Comparison of ENCODE assay signal across 14 mouse cellular contexts in genomic region chr2:35686104-35686503, GRCm38 (mm10).
DNase-seq lines count a peak whose midpoint lies in the region; ATAC-seq and TF ChIP-seq lines count a peak whose summit lies in the region.
"Had no signal": no experiment of that assay in that cellular context is flagged by ENCODE, and none has a peak within 500 bp of the region (broad histone marks: within the 10 kb centered on the region; RNA-seq: fewer than 3 reads in every experiment).

No protein-coding gene starts in this region.

- no peak overlapping the region for H3K4me2 ChIP-seq in hindbrain, postnatal 0 days (ENCODE audit: low read depth, low read length)
- no peak overlapping the region for H3K4me2 ChIP-seq in hindbrain, embryonic 16.5 days (ENCODE audit: low read length)
- no peak overlapping the region for H3K4me2 ChIP-seq in lung, embryonic 14.5 days
- H3K4me2 ChIP-seq: embryonic facial prominence, embryonic 12.5 days; limb, embryonic 15.5 days had no signal

- H3K9me3 ChIP-seq in hindbrain, postnatal 0 days (ENCODE audit: low read length), result no peaks in the 10 kb centered on the region
- no peaks in the 10 kb centered on the region for H3K9me3 ChIP-seq in hindbrain, embryonic 16.5 days (ENCODE audit: control insufficient read depth, low read length)
- no peaks in the 10 kb centered on the region for H3K9me3 ChIP-seq in lung, embryonic 14.5 days (ENCODE audit: low read depth, low read length)
- H3K9me3 ChIP-seq: embryonic facial prominence, embryonic 12.5 days; limb, embryonic 15.5 days had no signal

- H3K4me3 ChIP-seq in hindbrain, postnatal 0 days (ENCODE audit: low read length), result no peak overlapping the region
- no peak overlapping the region for H3K4me3 ChIP-seq in hindbrain, embryonic 16.5 days (ENCODE audit: low read length)
- no peak overlapping the region for H3K4me3 ChIP-seq in lung, embryonic 14.5 days (ENCODE audit: low read depth, low read length)
- H3K4me3 ChIP-seq: embryonic facial prominence, embryonic 12.5 days; limb, embryonic 15.5 days; myocyte had no signal

- TF ChIP-seq CTCF in hindbrain, postnatal 0 days (IDR thresholded peaks at IDR 0.05; ENCODE audit: low read depth), result no peak
- TF ChIP-seq CTCF in lung, embryonic 14.5 days (IDR thresholded peaks at IDR 0.05; ENCODE audit: low read depth), result no peak

- no peaks in the 10 kb centered on the region for H3K27me3 ChIP-seq in hindbrain, postnatal 0 days (ENCODE audit: insufficient read depth, low read length)
- no peaks in the 10 kb centered on the region for H3K27me3 ChIP-seq in hindbrain, embryonic 16.5 days (replicated peaks; ENCODE audit: control insufficient read depth, insufficient read depth, low read length)
- no peaks in the 10 kb centered on the region for H3K27me3 ChIP-seq in lung, embryonic 14.5 days (ENCODE audit: insufficient read depth, low read length)
- H3K27me3 ChIP-seq: CH12.LX; embryonic facial prominence, embryonic 12.5 days; limb, embryonic 15.5 days had no signal

- H3K27ac ChIP-seq in hindbrain, postnatal 0 days, result no peak overlapping the region
- H3K27ac ChIP-seq in hindbrain, embryonic 16.5 days (ENCODE audit: low read depth, low read length), result no peak overlapping the region
- no peak overlapping the region for H3K27ac ChIP-seq in lung, embryonic 14.5 days (ENCODE audit: low read depth)
- H3K27ac ChIP-seq: embryonic facial prominence, embryonic 12.5 days; limb, embryonic 15.5 days had no signal

- no peak for ATAC-seq in hindbrain, postnatal 0 days
- no peak for ATAC-seq in hindbrain, embryonic 16.5 days
- ATAC-seq in lung, embryonic 14.5 days (ENCODE audit: insufficient read depth), result no peak

- H3K36me3 ChIP-seq in hindbrain, postnatal 0 days (ENCODE audit: insufficient read depth, low read length), result no peaks in the 10 kb centered on the region
- no peaks in the 10 kb centered on the region for H3K36me3 ChIP-seq in hindbrain, embryonic 16.5 days (ENCODE audit: control insufficient read depth, insufficient read depth, low read length)
- H3K36me3 ChIP-seq in lung, embryonic 14.5 days (ENCODE audit: insufficient read depth), result no peaks in the 10 kb centered on the region
- H3K36me3 ChIP-seq: embryonic facial prominence, embryonic 12.5 days; limb, embryonic 15.5 days had no signal

- 40% methylated on average over 7 of the region's 7 CpGs for WGBS in hindbrain, postnatal 0 days
- WGBS in hindbrain, embryonic 16.5 days, result 50% methylated on average over 7 of the region's 7 CpGs
- WGBS in lung, embryonic 14.5 days, result 69% methylated on average over 7 of the region's 7 CpGs

- DNase-seq in cerebellum, postnatal 10 days, result peak; percentile 59 to 64
- no peak for DNase-seq in cerebellum, adult 9-11 months
- DNase-seq in hindbrain, postnatal 0 days (ENCODE audit: low spot score), result peak; percentile 71
- peak; percentile 54 for DNase-seq in lung, embryonic 14.5 days
- no peak for DNase-seq in lung, postnatal 14 days
- DNase-seq in brain, adult 2 months (ENCODE audit: low read depth, low spot score), result peak; percentile 67
- DNase-seq in spleen, adult 12 weeks (ENCODE audit: low spot score), result no peak
- DNase-seq: gastrocnemius, postnatal 36 days; thymus, postnatal 4 days had no signal

- H3K9ac ChIP-seq in hindbrain, postnatal 0 days (replicated peaks; ENCODE audit: low read length), result no peak overlapping the region
- no peak overlapping the region for H3K9ac ChIP-seq in hindbrain, embryonic 16.5 days (ENCODE audit: low read depth, low read length)
- H3K9ac ChIP-seq in lung, embryonic 14.5 days, result no peak overlapping the region
- H3K9ac ChIP-seq: embryonic facial prominence, embryonic 12.5 days; limb, embryonic 15.5 days had no signal

- peaks cover 41% of the 10 kb centered on the region for H3K4me1 ChIP-seq in hindbrain, postnatal 0 days (ENCODE audit: insufficient read depth, low read length)
- peaks cover 64% of the 10 kb centered on the region for H3K4me1 ChIP-seq in hindbrain, embryonic 16.5 days (ENCODE audit: control insufficient read depth, insufficient read depth, low read depth, low read length)
- H3K4me1 ChIP-seq in lung, embryonic 14.5 days (ENCODE audit: insufficient read depth), result peaks cover 36% of the 10 kb centered on the region

Comparison
In these comparisons a context has a peak if more than half of its experiments do, and no peak if none do; other contexts are left out.
1. DNase-seq: peak in cerebellum, postnatal 10 days (2 of 2), hindbrain, postnatal 0 days (single experiment), lung, embryonic 14.5 days (single experiment) and brain, adult 2 months (single experiment); none in cerebellum, adult 9-11 months (single experiment), lung, postnatal 14 days (single experiment) and spleen, adult 12 weeks (single experiment).